Mouse (Mus musculus): ENCODE data around the gene Limk1. TPM values are rescaled to one million over a fixed set of nuclear protein-coding genes. Genes with fewer than 3 reads are reported as not detected.

The Limk1 gene
- total RNA-seq (2015; ENCODE audit: low replicate concordance) (0.19 and 2.1 TPM in 2 replicates), total RNA-seq (2017; ENCODE audit: low replicate concordance) (2.1 and 3.6 TPM in 2 replicates)

- no peak for ATAC-seq (replicated peaks; ENCODE audit: low FRiP score, poor library complexity, severe bottlenecking)
Measured at GRCm38 (mm10) chr5:134688086-134688717, at the start of gene Limk1. TSS of gene Limk1 (minus strand) at chr5:134688598.

DNA sequence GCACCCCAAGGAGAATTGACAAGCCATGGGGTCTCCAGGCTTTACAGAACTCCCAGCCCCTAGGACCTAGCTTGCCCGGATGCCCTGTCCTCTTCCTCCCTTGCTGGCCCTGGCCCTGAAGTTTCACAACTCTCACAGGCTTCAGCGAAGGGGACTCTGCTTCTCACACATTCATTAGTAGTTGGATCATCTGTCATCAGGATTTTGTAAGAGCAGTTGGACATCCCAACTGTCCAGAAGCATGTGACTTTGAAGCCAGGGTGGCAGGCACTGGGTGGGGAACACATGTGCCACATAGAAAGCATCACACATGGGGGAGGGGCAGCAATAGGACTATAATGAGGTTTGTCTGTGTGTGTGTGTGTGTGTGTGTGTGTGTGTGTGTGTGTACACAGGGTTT, 46.5 kb upstream of the Limk1 start:
- ATAC-seq (replicated peaks; ENCODE audit: low FRiP score, poor library complexity, severe bottlenecking): no peak

DNA sequence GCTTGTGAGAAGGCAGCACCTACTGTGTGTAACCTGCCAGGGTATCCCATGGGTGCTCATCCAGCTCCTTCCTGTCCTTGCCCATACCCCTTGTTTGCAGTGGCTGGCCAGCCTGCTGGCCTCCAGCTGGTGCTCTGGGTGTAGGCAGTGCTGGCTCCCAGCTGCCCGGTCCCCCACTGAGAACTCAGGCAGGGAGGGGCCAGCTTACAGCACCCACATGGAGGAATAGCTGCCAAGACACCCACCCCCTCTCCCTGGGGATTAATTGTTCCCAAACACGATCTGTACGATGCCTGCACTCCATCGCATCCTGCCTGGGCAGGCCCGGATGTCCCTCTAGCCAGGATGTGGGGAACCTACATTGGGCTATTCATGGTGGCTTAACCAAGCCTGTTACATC, 45.7 kb upstream of the Limk1 start:
- no peak for ATAC-seq (replicated peaks; ENCODE audit: low FRiP score, poor library complexity, severe bottlenecking)

- ATAC-seq (replicated peaks; ENCODE audit: low FRiP score, poor library complexity, severe bottlenecking): no peak
Measured at GRCm38 (mm10) chr5:134733241-134733640, 44.8 kb upstream of the Limk1 start.

- no peak for ATAC-seq (replicated peaks; ENCODE audit: low FRiP score, poor library complexity, severe bottlenecking)
Measured at GRCm38 (mm10) chr5:134729124-134729523, 40.7 kb upstream of the Limk1 start.

- no peak for ATAC-seq (replicated peaks; ENCODE audit: low FRiP score, poor library complexity, severe bottlenecking)
Measured at GRCm38 (mm10) chr5:134728535-134728934, 40.1 kb upstream of the Limk1 start.

- no peak for ATAC-seq (replicated peaks; ENCODE audit: low FRiP score, poor library complexity, severe bottlenecking)
Measured at GRCm38 (mm10) chr5:134727001-134727639, 38.7 kb upstream of the Limk1 start.

DNA sequence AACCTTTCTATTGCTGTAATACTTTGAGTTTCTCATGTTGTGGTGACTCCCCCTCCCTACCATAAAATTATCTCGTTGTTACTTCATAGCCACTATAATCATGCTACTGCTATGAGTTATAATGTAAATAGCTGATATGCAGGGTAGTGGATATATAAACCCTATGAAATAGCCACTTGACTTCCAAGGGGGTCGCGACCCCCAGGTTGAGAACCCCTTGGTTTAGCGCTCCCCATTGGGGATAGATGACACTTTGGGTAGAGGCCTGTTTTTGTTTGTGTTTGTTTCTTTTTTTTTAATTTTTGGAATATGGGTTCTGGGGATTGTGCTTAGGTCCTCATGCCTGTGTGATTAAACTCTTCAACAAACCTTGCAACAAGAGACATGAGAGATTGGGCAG, 36.9 kb upstream of the Limk1 start:
- no peak for ATAC-seq (replicated peaks; ENCODE audit: low FRiP score, poor library complexity, severe bottlenecking)

DNA sequence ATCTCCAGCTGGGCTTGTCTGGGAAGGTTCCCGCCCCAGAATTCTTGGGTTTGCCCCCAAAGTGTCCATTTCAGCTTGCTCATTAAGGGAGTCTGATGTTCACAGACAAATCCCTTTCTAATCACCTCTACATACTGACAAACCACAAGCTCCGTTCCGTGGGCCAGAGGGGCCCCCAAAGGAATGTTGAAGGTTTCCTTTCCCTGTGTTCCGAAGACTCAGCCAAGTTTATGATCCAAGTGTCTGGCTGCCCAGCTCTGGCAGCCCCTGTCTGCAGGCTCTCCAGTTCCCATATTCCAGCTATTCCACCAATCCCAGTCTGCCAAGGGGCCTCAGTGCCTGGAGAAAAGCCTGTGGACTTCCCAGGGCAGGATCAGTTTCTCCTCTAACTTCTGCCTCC, 31.7 kb upstream of the Limk1 start:
- no peak for ATAC-seq (replicated peaks; ENCODE audit: low FRiP score, poor library complexity, severe bottlenecking)

DNA sequence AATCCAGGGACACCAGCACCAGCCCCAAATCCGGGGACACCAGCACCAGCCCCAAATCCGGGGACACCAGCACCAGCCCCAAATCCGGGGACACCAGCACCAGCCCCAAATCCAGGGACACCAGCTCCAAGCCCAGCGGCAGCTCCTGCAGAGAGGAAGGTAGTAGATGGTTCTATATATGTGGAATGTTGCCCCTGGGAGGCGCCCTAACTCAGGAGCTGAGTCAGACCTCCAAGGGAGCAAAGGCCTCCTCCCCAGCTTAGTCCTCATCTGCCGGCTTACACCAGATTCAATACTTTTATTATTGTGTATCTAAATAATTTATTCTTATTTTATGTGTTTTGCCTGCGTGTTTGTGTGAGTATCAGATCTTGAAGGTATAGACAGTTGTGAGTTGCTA, 22.7 kb upstream of the Limk1 start:
- no peak for ATAC-seq (replicated peaks; ENCODE audit: low FRiP score, poor library complexity, severe bottlenecking)

DNA sequence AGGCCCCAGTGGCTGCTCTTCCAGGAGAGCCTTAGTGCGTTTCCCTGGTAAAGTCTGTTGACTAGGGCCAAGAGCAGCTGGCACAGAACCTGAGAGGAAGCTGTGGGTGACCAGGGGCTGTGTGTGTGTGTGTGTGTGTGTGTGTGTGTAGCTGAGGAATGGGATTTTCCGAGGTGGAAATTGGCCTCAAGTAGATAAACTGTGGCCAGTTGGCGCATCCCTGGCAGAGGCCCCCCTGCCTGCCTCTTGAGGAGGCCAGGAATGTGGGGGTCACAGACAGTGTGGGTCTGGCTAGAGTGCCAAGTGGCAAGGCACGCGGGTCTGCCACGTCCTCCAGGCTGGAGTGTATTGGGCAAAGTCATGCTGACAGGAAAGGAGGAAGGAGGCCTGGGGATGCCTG, 20.9 kb upstream of the Limk1 start:
- ATAC-seq (replicated peaks; ENCODE audit: low FRiP score, poor library complexity, severe bottlenecking): no peak

DNA sequence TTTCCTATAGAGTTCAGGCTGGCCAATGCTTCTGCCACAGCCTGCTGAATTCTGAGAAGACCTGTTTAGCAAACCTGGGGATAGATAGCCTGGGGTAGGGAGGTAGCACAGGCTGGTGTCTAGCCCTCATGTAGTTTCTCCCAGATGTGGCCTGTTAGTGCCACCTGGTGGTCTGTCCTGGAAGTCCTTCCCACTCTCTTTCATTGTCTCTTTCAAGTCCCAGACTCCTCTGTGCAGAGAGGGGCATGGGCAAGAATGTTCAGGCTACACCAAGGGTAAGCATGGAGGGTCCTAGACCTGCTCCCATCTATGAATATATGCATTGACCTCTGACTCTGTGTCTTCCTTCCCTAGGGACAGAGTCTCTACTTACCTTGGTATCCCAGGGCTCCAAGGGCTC, 15.8 kb upstream of the Limk1 start:
- ATAC-seq (replicated peaks; ENCODE audit: low FRiP score, poor library complexity, severe bottlenecking): peak; percentile 73

DNA sequence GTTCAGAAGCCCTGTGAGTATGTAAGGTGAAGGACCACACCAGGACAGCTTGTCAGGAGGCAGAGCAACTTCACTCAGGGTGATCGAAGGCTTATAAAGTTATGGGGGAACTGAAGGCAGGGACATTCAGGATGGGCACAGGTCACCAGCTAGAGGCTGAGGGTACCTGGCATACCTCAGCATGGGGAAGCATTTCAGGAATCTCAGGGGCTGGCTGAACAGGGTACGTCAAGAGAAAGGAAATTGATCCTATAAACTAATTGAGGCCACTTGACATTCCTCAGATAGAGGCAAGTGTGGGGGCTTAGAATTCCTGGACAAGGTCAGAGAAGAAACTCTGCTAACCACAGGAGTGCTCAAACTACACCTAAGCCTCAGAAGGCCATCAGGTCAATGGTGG, 7.1 kb upstream of the Limk1 start:
- ATAC-seq (replicated peaks; ENCODE audit: low FRiP score, poor library complexity, severe bottlenecking): no peak

GRCm38 (mm10) chr5:134695082-134695481, 6.7 kb upstream of the Limk1 start:
- no peak for ATAC-seq (replicated peaks; ENCODE audit: low FRiP score, poor library complexity, severe bottlenecking)

DNA sequence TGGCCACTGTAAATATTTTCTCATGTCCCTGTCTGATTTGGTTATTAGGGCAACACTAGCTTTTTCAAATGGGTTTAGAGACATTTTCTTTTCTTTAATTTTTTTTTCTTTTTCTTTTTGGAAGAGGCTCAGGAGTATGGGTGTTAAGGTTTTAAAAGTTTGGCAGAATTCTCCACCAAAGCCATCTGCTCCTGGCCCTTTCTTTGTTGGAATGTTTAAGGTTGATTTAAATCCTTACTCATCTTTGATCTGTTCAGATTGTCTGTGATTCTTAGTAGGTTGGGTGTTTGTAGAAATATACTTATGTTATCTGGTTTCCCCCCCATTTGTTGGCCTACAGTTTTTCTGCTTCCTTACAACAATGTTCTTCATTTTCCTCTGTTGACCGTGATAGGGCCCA, 4.3 kb upstream of the Limk1 start:
- no peak for ATAC-seq (replicated peaks; ENCODE audit: low FRiP score, poor library complexity, severe bottlenecking)

DNA sequence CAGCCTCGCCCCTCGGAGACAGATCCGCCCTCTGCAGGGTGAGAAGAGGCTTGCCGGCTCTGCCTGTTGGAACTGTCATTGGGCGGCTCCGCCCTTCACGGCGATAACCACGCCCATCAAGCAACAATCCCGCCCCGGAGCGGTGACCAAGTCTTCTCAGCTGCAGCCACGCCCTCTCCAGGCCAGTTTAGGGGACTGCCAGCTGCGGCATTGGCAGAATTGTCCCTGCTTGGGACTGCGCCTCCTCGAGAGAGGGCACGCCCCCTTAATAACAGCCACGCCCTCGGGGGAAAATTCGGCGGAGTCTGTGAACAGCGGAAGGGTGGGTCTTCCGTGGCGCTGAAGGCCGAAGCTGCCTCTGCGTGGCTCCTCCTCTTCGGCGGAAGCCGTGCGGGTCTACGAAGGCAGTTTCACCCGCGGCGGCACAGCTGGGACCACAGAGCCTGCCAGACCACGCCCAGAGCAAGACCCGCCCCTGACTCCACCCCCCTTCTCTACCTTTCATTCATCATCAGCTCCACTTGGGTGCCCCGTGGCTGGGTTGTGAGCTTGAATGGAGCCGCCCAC, 403 bp upstream of the Limk1 start:
- peak; percentile 95 for ATAC-seq (replicated peaks; ENCODE audit: low FRiP score, poor library complexity, severe bottlenecking)

DNA sequence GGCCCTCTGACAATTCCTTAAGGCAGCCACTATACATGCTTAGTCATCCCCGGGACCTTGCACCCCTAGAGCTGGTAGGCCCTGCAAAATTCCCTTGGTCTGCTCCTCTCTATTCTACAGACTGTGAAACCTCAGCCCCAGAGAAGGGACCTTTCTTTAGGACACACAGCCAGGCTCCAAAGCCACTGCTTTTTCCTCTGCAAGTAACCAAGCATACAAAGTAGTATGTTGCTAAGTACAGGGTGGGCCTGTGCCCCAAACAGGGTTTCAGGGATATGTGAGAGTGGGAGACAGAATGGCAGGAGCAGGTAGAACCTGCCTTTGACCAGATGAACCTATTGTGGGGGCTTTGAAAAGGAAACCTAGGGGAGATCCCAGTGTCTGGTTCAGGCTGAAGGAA, 1.2 kb downstream of the Limk1 start:
- no peak for ATAC-seq (replicated peaks; ENCODE audit: low FRiP score, poor library complexity, severe bottlenecking)

DNA sequence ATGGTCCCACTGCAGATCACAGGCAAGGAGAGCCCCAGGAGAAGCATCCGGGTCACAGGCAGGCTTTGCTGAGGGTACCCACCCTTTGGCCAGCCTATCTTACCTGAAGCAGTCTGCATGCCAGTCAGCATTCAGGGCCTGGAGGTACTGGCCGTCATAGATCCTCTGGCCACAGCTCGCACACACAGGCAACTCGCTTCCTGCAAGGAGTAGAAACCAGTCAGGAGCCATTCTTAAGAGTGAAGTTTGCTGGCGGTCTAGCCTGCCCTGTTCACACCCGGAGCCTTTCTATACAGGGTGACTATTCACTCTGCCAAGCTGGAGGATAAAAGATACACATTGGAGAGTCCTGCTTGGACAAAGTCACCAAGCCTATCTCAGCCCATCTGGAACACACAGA, 1.9 kb downstream of the Limk1 start:
- ATAC-seq (replicated peaks; ENCODE audit: low FRiP score, poor library complexity, severe bottlenecking): no peak

DNA sequence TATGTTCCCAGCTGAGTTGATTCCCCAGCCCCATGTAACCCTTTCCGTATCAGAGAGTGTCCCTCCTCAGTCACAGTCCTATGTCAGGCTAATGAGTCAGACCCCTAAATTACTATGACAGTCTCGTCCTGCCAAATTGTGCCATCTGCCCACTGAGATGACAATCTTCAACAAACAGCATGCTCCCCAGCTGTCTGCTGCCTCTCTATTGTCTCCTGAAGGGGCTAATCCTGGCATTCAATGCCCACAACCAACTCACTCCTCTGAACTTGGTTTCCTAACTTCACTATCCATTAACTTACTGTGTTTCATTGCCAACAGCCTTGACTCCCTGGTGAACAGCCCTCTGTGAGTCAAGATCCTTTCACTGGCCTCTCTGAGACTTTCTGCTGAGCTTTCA, 4.0 kb downstream of the Limk1 start:
- ATAC-seq (replicated peaks; ENCODE audit: low FRiP score, poor library complexity, severe bottlenecking): no peak

GRCm38 (mm10) chr5:134683813-134684212, 4.6 kb downstream of the Limk1 start:
- no peak for ATAC-seq (replicated peaks; ENCODE audit: low FRiP score, poor library complexity, severe bottlenecking)

- no peak for ATAC-seq (replicated peaks; ENCODE audit: low FRiP score, poor library complexity, severe bottlenecking)
Measured at GRCm38 (mm10) chr5:134680238-134680637, 8.2 kb downstream of the Limk1 start.
